Mouse (Mus musculus) 416B (cell line): ENCODE data around the gene Spata18.

Experiments used
- DNase-seq: peaks from one replicate; pipeline ENCODE4 v3.0.0; 2011; ENCODE audit warnings: low read depth

The Spata18 gene

GRCm38 (mm10) chr5:73666695-73667094 lies 15.5 kb downstream of the Spata18 start:
- DNase-seq = no peak

- DNase-seq = no peak
Observed at GRCm38 (mm10) chr5:73667877-73668276, 16.7 kb downstream of the Spata18 start.

DNA sequence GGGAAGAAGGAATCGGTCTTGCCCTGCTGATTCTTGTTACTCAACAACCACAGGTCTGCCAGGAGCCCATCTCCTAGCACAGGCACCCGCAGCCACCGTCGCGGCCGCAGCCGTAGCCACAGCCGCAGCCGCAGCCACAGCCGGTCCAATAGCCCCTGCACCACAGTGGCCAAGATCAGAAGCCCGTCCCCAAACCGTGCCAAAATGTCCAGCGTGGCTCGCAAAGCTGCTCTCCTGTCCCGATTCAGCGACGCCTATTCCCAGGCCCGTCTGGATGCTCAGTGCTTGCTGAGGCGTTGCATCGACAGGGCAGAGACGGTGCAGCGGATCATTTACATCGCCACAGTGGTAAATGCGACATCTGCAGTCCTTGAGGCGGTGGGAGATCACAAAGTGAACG lies 18.2 kb downstream of the Spata18 start:
- DNase-seq = no peak

GRCm38 (mm10) chr5:73675604-73676003 lies 24.4 kb downstream of the Spata18 start:
- DNase-seq = no peak

DNA sequence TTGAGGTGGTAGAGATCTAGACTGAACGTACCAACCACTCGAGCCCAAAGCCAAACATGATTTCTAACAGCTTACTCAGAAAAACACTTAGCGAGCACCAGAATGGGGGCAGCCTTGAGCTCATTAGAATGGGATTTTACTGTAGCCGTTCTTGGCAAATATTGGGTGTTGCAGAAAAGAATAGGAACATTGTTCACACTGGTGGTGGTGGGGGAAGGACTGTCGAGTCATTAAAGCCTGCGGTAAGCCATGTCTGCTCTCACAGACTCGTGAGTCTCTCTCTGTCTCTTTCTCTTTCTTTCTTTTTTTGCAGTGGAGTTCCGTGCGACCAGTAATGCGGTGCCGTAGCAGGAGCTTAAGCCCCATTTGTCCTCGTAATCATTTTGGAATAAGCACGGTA lies 25.4 kb downstream of the Spata18 start:
- DNase-seq = no peak

DNA sequence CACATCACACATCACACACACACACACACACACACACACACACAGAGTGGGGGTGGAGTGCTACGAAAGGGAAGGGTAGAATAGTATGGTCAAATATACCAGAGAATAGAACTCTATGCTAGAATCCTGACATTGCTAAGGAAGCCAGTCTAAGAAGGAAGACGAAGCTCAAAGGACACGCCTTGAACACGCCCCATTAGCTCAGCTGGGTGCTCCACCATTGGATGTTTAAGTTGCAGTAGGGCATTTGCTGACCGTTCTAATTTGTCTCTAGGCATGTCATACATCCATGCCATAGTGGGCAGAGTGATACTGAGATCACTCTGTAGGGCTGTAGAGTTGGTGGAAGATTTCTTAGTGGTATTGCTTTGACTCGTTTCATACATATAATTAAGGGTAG lies 32.0 kb downstream of the Spata18 start:
- DNase-seq = peak; percentile 52

- peak; percentile 59 for DNase-seq
Observed at GRCm38 (mm10) chr5:73683706-73684409, 32.7 kb downstream of the Spata18 start.

- DNase-seq = peak; percentile 40
Observed at GRCm38 (mm10) chr5:73686149-73686548, 35.0 kb downstream of the Spata18 start.

DNA sequence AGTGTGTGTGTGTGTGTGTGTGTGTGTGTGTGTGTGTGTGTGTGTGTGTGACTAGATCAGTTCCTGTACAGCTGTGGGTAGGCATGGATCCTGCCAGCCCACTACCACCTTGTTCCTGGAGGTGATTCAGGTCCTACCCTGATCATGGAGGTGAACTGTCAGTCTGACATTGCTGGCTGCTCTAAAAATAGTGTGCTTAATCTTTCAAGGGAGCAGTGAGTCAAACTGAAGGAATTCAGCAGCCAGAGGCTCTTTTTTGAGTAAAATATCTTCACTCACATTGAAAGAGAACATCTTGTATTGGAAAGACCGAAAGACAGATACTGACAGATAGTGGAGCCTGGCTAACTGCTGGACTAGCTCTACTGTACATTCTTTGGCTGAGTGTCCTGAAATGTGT lies 37.4 kb downstream of the Spata18 start:
- DNase-seq = no peak

DNA sequence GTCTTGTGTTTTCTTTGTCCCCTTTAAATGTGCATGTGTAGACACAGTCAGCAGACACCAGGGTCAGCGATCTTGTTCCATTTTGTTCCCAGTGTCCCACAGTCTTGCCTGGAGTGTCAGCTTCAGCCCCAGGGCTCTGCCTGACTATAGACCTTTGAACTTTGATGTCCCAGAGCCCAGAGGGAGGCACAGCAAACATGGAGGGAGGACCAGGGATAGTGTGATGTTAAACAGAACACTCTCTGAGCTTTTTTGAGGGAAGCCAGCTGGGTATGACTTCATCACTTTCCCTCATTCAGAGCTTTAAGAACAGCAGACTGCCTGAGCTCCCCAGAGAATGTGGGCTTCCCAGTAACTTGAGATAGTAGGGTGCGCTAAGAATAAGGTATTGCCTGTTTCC lies 39.0 kb downstream of the Spata18 start:
- no peak for DNase-seq

- no peak for DNase-seq
Observed at GRCm38 (mm10) chr5:73691723-73692520, 40.7 kb downstream of the Spata18 start.

- no peak for DNase-seq
Observed at GRCm38 (mm10) chr5:73693778-73694177, 42.6 kb downstream of the Spata18 start.

- no peak for DNase-seq
Observed at GRCm38 (mm10) chr5:73694254-73695015, 43.3 kb downstream of the Spata18 start.

- no peak for DNase-seq
Observed at GRCm38 (mm10) chr5:73697700-73698099, 46.5 kb downstream of the Spata18 start.

- DNase-seq = no peak
Observed at GRCm38 (mm10) chr5:73701063-73701890, 50.1 kb downstream of the Spata18 start.

DNA sequence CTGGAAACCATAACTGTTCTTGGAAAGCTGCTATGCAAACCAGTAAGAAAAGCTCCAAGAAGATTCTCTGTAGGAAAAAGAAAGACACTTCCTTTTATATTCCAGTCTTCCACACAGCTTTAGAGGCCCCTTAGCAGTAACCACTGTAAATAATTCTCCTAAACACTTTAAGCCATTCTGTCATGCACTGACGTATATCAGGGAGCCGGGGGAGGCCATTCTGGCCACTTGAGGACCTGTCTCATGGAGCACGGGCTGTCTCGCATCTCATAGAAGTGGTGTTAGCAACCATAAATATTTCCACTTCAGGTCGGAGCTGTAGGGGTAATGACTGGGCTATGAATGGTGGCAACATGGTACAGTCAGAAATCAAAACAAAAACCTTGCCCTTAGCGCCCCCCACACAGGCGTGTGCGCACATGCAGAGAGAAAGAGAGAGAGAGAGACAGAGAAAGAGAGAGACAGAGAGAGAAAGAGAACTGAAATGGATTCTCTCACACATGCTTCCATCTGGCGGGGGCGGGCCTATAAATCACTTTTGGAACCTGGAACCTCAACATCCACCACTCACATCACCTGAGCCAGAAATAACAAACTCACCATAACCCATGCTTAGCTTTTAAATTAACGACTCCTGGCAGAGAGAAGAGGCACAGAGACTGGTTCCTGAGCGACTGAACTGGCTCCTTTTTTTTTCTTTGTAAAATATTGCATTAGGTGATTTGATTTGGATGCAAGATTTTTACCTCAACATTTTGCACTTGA lies 50.9 kb downstream of the Spata18 start:
- no peak for DNase-seq

DNA sequence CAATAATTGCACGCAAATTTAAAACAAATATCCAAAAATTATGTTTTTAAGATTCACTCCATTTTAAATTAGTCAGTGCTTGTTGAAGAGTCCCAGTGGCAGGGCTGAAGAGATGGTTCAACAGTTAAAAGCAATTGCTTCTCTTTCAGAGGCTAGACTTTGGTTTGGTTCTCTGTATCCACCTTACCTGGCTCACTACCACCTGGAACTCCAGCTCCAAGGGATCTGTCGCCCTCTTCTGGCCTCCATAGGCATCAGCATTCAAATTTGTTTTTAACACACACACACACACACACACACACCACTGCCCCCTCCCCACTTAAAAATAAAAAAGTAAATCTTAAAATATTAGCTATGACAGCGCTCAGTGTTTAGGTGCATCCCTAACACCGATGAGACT lies 51.9 kb downstream of the Spata18 start:
- no peak for DNase-seq

DNA sequence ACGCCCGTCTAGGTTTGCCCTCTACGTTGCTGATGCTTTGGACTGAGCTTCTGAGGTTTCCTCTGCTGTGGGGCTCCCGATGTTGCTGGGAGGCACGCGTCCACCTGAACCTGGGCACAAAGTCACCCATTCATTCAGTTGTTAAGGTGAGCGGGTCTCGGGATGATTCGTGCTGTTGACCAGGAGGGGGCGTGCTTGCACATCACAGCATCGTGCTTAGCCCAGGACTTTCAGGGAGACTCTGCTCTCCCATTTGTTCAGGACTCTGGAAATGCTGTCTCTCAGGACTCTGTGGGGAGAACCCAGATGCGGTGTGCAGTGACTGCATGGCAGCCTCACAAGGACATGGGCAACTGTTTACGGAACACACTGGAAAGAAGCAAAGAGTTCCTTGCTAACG lies 53.1 kb downstream of the Spata18 start:
- DNase-seq = no peak

DNA sequence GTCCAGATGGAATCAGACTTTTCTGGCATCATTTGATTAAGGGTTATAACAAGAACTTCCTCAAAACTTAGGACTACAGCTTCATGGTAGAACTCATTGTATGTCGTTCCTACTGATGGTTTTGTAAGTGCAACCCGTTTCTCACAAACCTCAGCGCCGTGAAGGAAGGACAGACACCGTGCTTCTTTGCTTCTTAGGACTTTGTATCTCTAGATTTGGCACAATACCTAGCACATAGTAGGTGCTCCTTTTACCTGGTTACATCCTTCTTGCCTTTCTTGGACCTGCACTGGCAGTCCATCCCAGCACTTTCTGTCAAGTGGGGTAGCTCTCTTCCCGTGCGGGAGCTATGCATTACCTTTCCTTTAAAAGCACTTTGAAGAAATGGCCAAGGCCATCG lies 53.6 kb downstream of the Spata18 start:
- no peak for DNase-seq

DNA sequence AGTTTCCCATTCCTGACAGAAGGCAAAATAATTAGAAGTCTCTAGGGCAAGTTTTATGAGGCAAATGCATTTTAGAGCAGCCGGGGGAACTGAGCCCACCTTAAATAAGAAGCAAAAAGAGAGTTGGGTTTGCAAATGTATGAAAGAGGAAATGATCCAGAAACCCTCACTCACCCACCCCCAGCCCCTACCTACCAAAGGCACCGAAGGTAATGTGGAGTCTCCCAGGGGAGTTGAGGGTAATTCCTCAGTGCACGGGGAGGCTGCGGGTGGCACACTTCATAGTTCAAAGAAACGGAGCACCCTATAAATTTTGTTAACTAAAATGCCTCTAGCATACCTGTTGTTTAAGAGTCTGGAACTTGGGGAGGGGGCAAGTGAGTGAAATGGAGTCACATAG lies 54.1 kb downstream of the Spata18 start:
- DNase-seq = no peak

DNA sequence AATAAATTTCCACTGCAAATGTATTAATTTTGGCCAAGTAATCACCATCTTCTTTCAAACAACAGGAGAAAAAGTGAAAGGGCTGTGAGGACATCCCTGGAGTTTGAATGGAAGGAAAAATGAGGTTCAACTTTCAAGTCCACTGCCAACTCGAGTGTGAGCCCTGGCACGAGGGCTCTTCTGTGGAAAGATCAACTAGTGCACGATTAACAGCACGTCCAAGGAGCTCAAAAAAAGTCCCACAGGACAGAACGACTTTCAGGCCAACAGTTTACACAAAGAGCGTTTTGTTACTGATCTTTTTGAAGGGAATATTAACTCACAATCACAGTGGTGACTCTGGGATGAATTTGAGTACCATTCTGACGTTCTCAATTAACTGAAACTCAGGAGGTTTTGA lies 61.7 kb downstream of the Spata18 start:
- DNase-seq = no peak
